Mouse (Mus musculus) G1E (cell line): ENCODE measurements around the gene Btbd8.

ENCODE experiments used
- CTCF ChIP-seq: IDR thresholded peaks from 2 replicates; pipeline ENCODE4 v1.5.1; 2012; ENCODE audit warnings: low read depth, low read length, inconsistent platforms, mixed read lengths
- GATA1 ChIP-seq: IDR thresholded peaks from 2 replicates; pipeline ENCODE4 v1.6.1; 2012; ENCODE audit warnings: borderline replicate concordance, low read length, inconsistent platforms, mixed read lengths

GRCm38 (mm10) chr5:107467098-107467497, 29.3 kb downstream of the Btbd8 start:
- TF ChIP-seq GATA1 (no peak), CTCF (no peak)
